Mouse (Mus musculus) liver, adult 2 months (tissue): ENCODE data around the gene Spata46. TPM values are rescaled to one million over a fixed set of nuclear protein-coding genes. Genes with fewer than 3 reads are reported as not detected.

Experiments
- DNase-seq: peaks from one replicate; pipeline ENCODE4 v3.0.0-alpha.2; 2011; ENCODE audit warnings: low read depth, low spot score; ENCODE audit errors: extremely low read depth
- H3K27ac ChIP-seq: fragments of 200-500 bp; replicated peaks from 2 replicates; pipeline ENCODE4 v1.5.1; 2012; ENCODE audit warnings: low read depth, mild to moderate bottlenecking, control low read depth, inconsistent platforms, low read length; ENCODE audit not compliant: insufficient read depth
- H3K27me3 ChIP-seq: fragments of 200-500 bp; 2 replicates; pipeline ENCODE4 v1.6.1; 2012; ENCODE audit warnings: mild to moderate bottlenecking, moderate library complexity, low read length, inconsistent platforms; ENCODE audit not compliant: control insufficient read depth, insufficient read depth
- H3K36me3 ChIP-seq: fragments of 200-500 bp; 2 replicates; pipeline ENCODE4 v1.6.1; 2012; ENCODE audit warnings: low read length, inconsistent platforms; ENCODE audit not compliant: control insufficient read depth, insufficient read depth
- H3K4me1 ChIP-seq: fragments of 200-500 bp; 2 replicates; pipeline ENCODE4 v1.6.1; 2011; ENCODE audit warnings: low read length; ENCODE audit not compliant: control insufficient read depth, insufficient read depth
- H3K4me3 ChIP-seq: fragments of 200-500 bp; 2 replicates; pipeline ENCODE4 v1.5.1; 2011; ENCODE audit warnings: low read depth, mild to moderate bottlenecking, control low read depth, low read length, moderate library complexity; ENCODE audit not compliant: insufficient read depth
- H3K79me2 ChIP-seq: fragments of 200-500 bp; 2 replicates; pipeline ENCODE4 v1.6.1; 2012; ENCODE audit warnings: inconsistent platforms, mild to moderate bottlenecking, low read length, moderate library complexity; ENCODE audit not compliant: control insufficient read depth, insufficient read depth
- H3K9ac ChIP-seq: fragments of 200-500 bp; 2 replicates; pipeline ENCODE4 v1.6.1; 2012; ENCODE audit warnings: low read depth, mild to moderate bottlenecking, control low read depth, inconsistent platforms, low read length
- CTCF ChIP-seq: fragments of 200-500 bp; IDR thresholded peaks from 2 replicates; pipeline ENCODE4 v1.5.1; 2011; ENCODE audit warnings: low read depth, low read length, control low read depth
- POLR2A ChIP-seq: fragments of 200-500 bp; IDR thresholded peaks from 2 replicates; pipeline ENCODE4 v1.6.1; 2011; ENCODE audit warnings: low read length, control low read depth; ENCODE audit not compliant: insufficient read depth; ENCODE audit errors: extremely low read depth
- WGBS: fragments of 180-500 bp; shearing (Covaris S2); methylation state at CpG from one replicate; pipeline ENCODE4 v1.1.7; 2018; 5-methylcytosine and 5-hydroxymethylcytosine counted together
- polyA plus RNA-seq: library from polyadenylated mRNA; depleted of rRNA; stranded (reverse); fragments of >200 nt; gene quantifications from 2 replicates; pipeline ENCODE4 v1.2.3, GENCODE M21; 2012; rRNA removed
- total RNA-seq: library from RNA; depleted of rRNA; stranded (reverse); fragments of >200 nt; gene quantifications from 2 replicates; pipeline ENCODE4 v1.2.3, GENCODE M21; 2014; rRNA removed

Gene Spata46
- total and polyA plus RNA-seq, 2 experiments, result not detected

- Histone ChIP-seq H3K79me2 (no peaks in the 10 kb centered on the region), H3K4me1 (peaks cover 12% of the 10 kb centered on the region; the same call in 1 of the 2 replicates), H3K4me3 (no peak overlapping the region), H3K9ac (no peak overlapping the region), H3K27ac (0 out of 2 replicates have a peak overlapping the region, but pooled peaks have one; percentile 26), H3K36me3 (0 out of 2 replicates have a peak, but pooled peaks cover 2% of the 10 kb centered on the region), H3K27me3 (no peaks in the 10 kb centered on the region)
- TF ChIP-seq POLR2A (no peak), CTCF (no peak)
- peak; percentile 95 for DNase-seq
- WGBS, result 23% methylated on average over 4 of the region's 4 CpGs
Observed at GRCm38 (mm10) chr1:170343906-170344305, 35.3 kb downstream of the Spata46 start.

GRCm38 (mm10) chr1:170346266-170346665 lies 37.7 kb downstream of the Spata46 start:
- no peak overlapping the region for H3K9ac ChIP-seq
- H3K79me2 ChIP-seq, result no peaks in the 10 kb centered on the region
- no peak for DNase-seq
- no peak for TF ChIP-seq POLR2A
- 0 out of 2 replicates have a peak, but pooled peaks cover 2% of the 10 kb centered on the region for H3K36me3 ChIP-seq
- peaks cover 12% of the 10 kb centered on the region; the same call in 1 of the 2 replicates for H3K4me1 ChIP-seq
- WGBS, result 83% methylated on average over 3 of the region's 3 CpGs
- H3K27me3 ChIP-seq, result no peaks in the 10 kb centered on the region
- no peak overlapping the region for H3K27ac ChIP-seq
- no peak overlapping the region for H3K4me3 ChIP-seq

- no peak for DNase-seq
- H3K4me1 ChIP-seq, result no peaks in the 10 kb centered on the region
- H3K4me3 ChIP-seq, result no peak overlapping the region
- no peak overlapping the region for H3K27ac ChIP-seq
- TF ChIP-seq POLR2A (no peak), CTCF (no peak)
- no peaks in the 10 kb centered on the region for H3K27me3 ChIP-seq
- 0 out of 2 replicates have a peak, but pooled peaks cover 2% of the 10 kb centered on the region for H3K36me3 ChIP-seq
- no peak overlapping the region for H3K9ac ChIP-seq
- no peaks in the 10 kb centered on the region for H3K79me2 ChIP-seq
Observed at GRCm38 (mm10) chr1:170351080-170351479, 42.5 kb downstream of the Spata46 start.

GRCm38 (mm10) chr1:170353335-170353734 lies 44.7 kb downstream of the Spata46 start:
- no peak overlapping the region for H3K27ac ChIP-seq
- peaks cover 2% of the 10 kb centered on the region; the same call in 1 of the 2 replicates for H3K36me3 ChIP-seq
- no peak overlapping the region for H3K9ac ChIP-seq
- WGBS, result 81% methylated on average over 3 of the region's 3 CpGs
- no peak for DNase-seq
- no peaks in the 10 kb centered on the region for H3K4me1 ChIP-seq
- TF ChIP-seq POLR2A (no peak), CTCF (no peak)
- no peak overlapping the region for H3K4me3 ChIP-seq
- no peaks in the 10 kb centered on the region for H3K79me2 ChIP-seq
- H3K27me3 ChIP-seq, result no peaks in the 10 kb centered on the region

- Histone ChIP-seq H3K27ac (no peak overlapping the region), H3K9ac (no peak overlapping the region), H3K79me2 (no peaks in the 10 kb centered on the region), H3K27me3 (no peaks in the 10 kb centered on the region), H3K4me3 (no peak overlapping the region), H3K36me3 (no peaks in the 10 kb centered on the region; the same call in 1 of the 2 replicates), H3K4me1 (no peaks in the 10 kb centered on the region)
- DNase-seq, result no peak
- WGBS, result 76% methylated on average over 10 of the region's 10 CpGs
- TF ChIP-seq CTCF (no peak), POLR2A (no peak)
Observed at GRCm38 (mm10) chr1:170360183-170360915, 51.7 kb downstream of the Spata46 start.

Other genes with a start within 250 kb of the Spata46 start
- gene Ddr2, start 198.0 kb upstream of the Spata46 start, total RNA-seq, result 3.0 and 4.8 TPM in 2 replicates
- gene Ddr2, start 198.0 kb upstream of the Spata46 start, polyA plus RNA-seq, result 0.81 and 1.4 TPM in 2 replicates
- gene Uap1, start 133.8 kb upstream of the Spata46 start, total RNA-seq, result 22.6 and 23.6 TPM in 2 replicates
- gene Uap1, start 133.8 kb upstream of the Spata46 start, polyA plus RNA-seq, result 14.3 and 15.9 TPM in 2 replicates
- gene Uhmk1, start 93.4 kb upstream of the Spata46 start, total RNA-seq, result 25.4 and 26.7 TPM in 2 replicates
- gene Uhmk1, start 93.4 kb upstream of the Spata46 start, polyA plus RNA-seq, result 7.5 and 8.7 TPM in 2 replicates
- not detected in 2 replicates for gene Sh2d1b2, start 76.1 kb upstream of the Spata46 start, total RNA-seq
- not detected in 2 replicates for gene Sh2d1b2, start 76.1 kb upstream of the Spata46 start, polyA plus RNA-seq
- not detected in 2 replicates for gene Sh2d1b1, start 31.5 kb upstream of the Spata46 start, total RNA-seq
- 0.06 TPM in 1 of 2 replicates, not detected in the other for gene Sh2d1b1, start 31.5 kb upstream of the Spata46 start, polyA plus RNA-seq
- 1.0 and 1.2 TPM in 2 replicates for gene Gm7694, start 2.5 kb upstream of the Spata46 start, total RNA-seq
- gene Gm7694, start 2.5 kb upstream of the Spata46 start, polyA plus RNA-seq, result 2.6 and 2.9 TPM in 2 replicates